Mouse (Mus musculus): ENCODE measurements around the gene Nlrp4f. TPM values are rescaled to one million over a fixed set of nuclear protein-coding genes. Genes with fewer than 3 reads are reported as not detected.

Nlrp4f gene
- polyA plus RNA-seq (2012; fragmentation: generic; extraction: Trizol): not detected

GRCm38 (mm10) chr13:65205877-65206276 is at the start of gene Nlrp4f:
Gene Nlrp4f, minus strand, starts transcription at chr13:65205977.

GRCm38 (mm10) chr13:65149940-65150339 is 55.8 kb downstream of the Nlrp4f start, which contains the start of gene Olfr466:
Gene Olfr466, plus strand, starts transcription at chr13:65150240.

GRCm38 (mm10) chr13:65137789-65138188 is 68.0 kb downstream of the Nlrp4f start, which contains the start of gene Olfr465-ps1:
Gene Olfr465-ps1, plus strand, starts transcription at chr13:65138089.

Other genes with a start within 250 kb of the Nlrp4f start
- gene Spata31d1c, start 172.9 kb downstream of the Nlrp4f start, polyA plus RNA-seq (2012; fragmentation: generic; extraction: Trizol): not detected
- not detected for gene Prss47, start 153.2 kb downstream of the Nlrp4f start, polyA plus RNA-seq (2012; fragmentation: generic; extraction: Trizol)
- 1 to 10 TPM in 1 of 2 experiments, under 1 TPM in 1; 0.59 to 8.1 TPM for gene Mfsd14b, start 93.0 kb downstream of the Nlrp4f start, polyA plus RNA-seq (2012; fragmentation: generic; extraction: Trizol)
- gene Olfr465-ps1, start 67.9 kb downstream of the Nlrp4f start, polyA plus RNA-seq (2012; fragmentation: generic; extraction: Trizol): not detected
- gene Olfr466, start 55.7 kb downstream of the Nlrp4f start, polyA plus RNA-seq (2012; fragmentation: generic; extraction: Trizol): not detected
- gene Gm10775, start 53.6 kb upstream of the Nlrp4f start, polyA plus RNA-seq (2012; fragmentation: generic; extraction: Trizol): under 1 TPM in 1 of 2 experiments, not detected in 1; 0.05 TPM
- 1 to 10 TPM; 1.5 to 8.9 TPM for gene Zfp369, start 72.8 kb upstream of the Nlrp4f start, polyA plus RNA-seq (2012; fragmentation: generic; extraction: Trizol)